Mouse (Mus musculus): Measurements from ENCODE around the gene Pcbd2. TPM values are rescaled to one million over a fixed set of nuclear protein-coding genes. Genes with fewer than 3 reads are reported as not detected.

Pcbd2 gene
- polyA plus RNA-seq, 1 experiment, result 14.1 TPM

DNA sequence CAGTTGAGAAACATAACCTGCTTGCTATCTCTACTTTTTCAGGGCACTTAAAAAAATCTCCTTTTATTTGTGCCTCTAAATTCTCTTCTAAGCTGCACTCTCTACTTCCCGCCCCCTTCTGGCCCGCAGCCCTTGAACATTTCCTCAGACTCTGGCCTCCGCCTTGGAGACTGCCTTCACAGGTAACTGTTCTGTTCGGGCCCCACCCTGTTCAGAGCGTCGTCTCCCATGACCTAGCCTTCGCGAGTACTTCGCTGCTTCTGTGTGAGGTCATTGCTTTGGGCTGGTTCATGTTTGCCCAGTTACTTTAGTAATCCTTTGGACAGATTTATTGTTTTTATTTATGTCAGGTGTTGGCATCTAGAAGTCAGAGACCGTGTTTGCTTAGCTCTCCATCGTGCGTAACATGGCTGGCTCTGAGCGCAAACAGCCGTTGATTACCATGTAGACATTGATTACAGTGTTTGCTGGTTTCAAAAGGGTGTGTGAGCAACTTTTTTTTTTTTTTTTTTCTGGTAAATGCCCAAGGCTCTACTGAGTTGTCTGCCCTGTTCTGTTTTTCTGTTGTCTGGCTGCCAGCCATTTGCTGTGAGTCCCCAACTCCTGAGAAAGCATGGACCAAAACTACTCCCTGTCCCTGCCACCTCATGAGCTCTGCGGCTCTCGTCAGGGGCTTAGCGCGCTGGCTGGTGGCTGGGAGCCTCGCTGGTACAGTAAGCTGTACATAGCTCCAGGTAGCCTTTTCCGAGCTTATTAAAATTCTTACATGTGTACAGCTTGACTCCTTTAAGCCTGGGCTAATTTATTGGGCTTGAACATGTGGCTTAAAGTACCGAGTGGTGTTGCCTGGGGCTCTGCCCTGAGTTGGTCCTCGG lies 6.7 kb downstream of the Pcbd2 start:
- WGBS, result 94% methylated on average over 22 of the region's 22 CpGs
- H3K4me1 ChIP-seq (ENCODE audit: control insufficient read depth, insufficient read depth, insufficient read length), result no peaks in the 10 kb centered on the region
- no peak overlapping the region for H3K4me3 ChIP-seq (ENCODE audit: extremely low read depth, insufficient read depth, insufficient read length)
- no peaks in the 10 kb centered on the region for H3K27me3 ChIP-seq (ENCODE audit: control insufficient read depth, insufficient read depth, low read length)
- H3K27ac ChIP-seq (ENCODE audit: insufficient read depth, low read length), result no peak overlapping the region
- TF ChIP-seq POLR2A (IDR thresholded peaks at IDR 0.05; ENCODE audit: low read depth, low read length) (no peak), CTCF (IDR thresholded peaks at IDR 0.05; ENCODE audit: extremely low read depth, insufficient read depth, insufficient read length, insufficient replicate concordance) (no peak)
- H3K36me3 ChIP-seq (ENCODE audit: control insufficient read depth, insufficient read depth, low read length), result no peaks in the 10 kb centered on the region
- DNase-seq (ENCODE audit: low read depth in 1 of 2, low spot score in 2 of 2), result no peak

DNA sequence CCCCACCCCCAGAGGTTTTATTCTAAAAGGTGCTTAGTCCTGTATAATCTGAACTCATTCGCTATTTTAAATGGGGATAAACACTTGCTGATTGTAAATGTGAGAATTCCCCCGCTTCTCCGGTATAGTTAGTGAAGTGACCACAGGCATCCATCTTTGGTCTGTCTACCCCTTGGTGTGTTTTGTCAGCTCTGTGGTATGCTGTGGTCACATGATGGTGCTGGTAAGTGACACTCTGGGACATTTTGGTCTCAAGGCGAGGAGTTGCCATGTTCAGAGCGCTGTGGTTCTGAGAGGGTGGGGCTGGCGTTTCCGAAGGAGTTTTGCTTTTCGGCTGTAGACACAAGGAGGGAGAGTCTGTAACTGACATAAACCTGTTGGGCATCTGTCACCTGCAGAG lies 10.7 kb downstream of the Pcbd2 start:
- H3K4me3 ChIP-seq (ENCODE audit: extremely low read depth, insufficient read depth, insufficient read length), result no peak overlapping the region
- H3K27me3 ChIP-seq (ENCODE audit: control insufficient read depth, insufficient read depth, low read length), result no peaks in the 10 kb centered on the region
- H3K36me3 ChIP-seq (ENCODE audit: control insufficient read depth, insufficient read depth, low read length), result no peaks in the 10 kb centered on the region; the same call in 1 of the 2 replicates
- 93% methylated on average over 8 of the region's 8 CpGs for WGBS
- H3K4me1 ChIP-seq (ENCODE audit: control insufficient read depth, insufficient read depth, insufficient read length), result no peaks in the 10 kb centered on the region
- no peak overlapping the region for H3K27ac ChIP-seq (ENCODE audit: insufficient read depth, low read length)
- TF ChIP-seq POLR2A (IDR thresholded peaks at IDR 0.05; ENCODE audit: low read depth, low read length) (no peak), CTCF (IDR thresholded peaks at IDR 0.05; ENCODE audit: extremely low read depth, insufficient read depth, insufficient read length, insufficient replicate concordance) (no peak)
- DNase-seq (ENCODE audit: low read depth in 1 of 2, low spot score in 2 of 2), result no peak

GRCm38 (mm10) chr13:55742306-55742705 lies 15.1 kb downstream of the Pcbd2 start:
- TF ChIP-seq CTCF (IDR thresholded peaks at IDR 0.05; ENCODE audit: extremely low read depth, insufficient read depth, insufficient read length, insufficient replicate concordance), result no peak
- H3K27ac ChIP-seq (ENCODE audit: insufficient read depth, low read length), result no peak overlapping the region
- whole genome bisulfite sequencing, result 95% methylated on average over 8 of the region's 8 CpGs
- no peaks in the 10 kb centered on the region for H3K4me1 ChIP-seq (ENCODE audit: control insufficient read depth, insufficient read depth, insufficient read length)
- no peaks in the 10 kb centered on the region for H3K27me3 ChIP-seq (ENCODE audit: control insufficient read depth, insufficient read depth, low read length)
- H3K4me3 ChIP-seq (ENCODE audit: extremely low read depth, insufficient read depth, insufficient read length), result no peak overlapping the region
- DNase-seq (ENCODE audit: low read depth in 1 of 2, low spot score in 2 of 2), result no peak
- no peaks in the 10 kb centered on the region; the same call in 1 of the 2 replicates for H3K36me3 ChIP-seq (ENCODE audit: control insufficient read depth, insufficient read depth, low read length)

DNA sequence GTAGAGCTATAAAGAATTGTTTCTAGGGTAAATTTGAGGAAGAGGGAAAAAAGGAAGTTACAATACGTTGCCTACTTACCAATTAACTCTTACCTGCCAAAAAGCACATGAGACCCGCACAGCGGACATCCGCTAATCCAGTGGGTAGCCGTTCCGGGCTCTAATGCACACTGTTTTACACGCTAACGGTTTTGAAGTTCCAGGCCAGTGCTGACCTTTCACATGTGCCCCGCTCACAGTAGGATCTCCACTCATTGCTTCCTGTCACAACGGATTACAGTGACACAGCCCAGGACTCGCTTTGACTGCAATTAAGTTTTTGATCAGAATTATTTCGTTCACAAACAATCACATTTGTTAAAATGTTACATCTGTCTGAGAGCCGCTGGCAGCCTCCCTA lies 27.2 kb downstream of the Pcbd2 start:
- no peak overlapping the region for H3K27ac ChIP-seq (ENCODE audit: insufficient read depth, low read length)
- no peaks in the 10 kb centered on the region for H3K36me3 ChIP-seq (ENCODE audit: control insufficient read depth, insufficient read depth, low read length)
- no peak for DNase-seq (ENCODE audit: low read depth in 1 of 2, low spot score in 2 of 2)
- H3K4me3 ChIP-seq (ENCODE audit: extremely low read depth, insufficient read depth, insufficient read length), result no peak overlapping the region
- no peaks in the 10 kb centered on the region for H3K27me3 ChIP-seq (ENCODE audit: control insufficient read depth, insufficient read depth, low read length)
- TF ChIP-seq CTCF (IDR thresholded peaks at IDR 0.05; ENCODE audit: extremely low read depth, insufficient read depth, insufficient read length, insufficient replicate concordance), result no peak
- no peak for TF ChIP-seq POLR2A (IDR thresholded peaks at IDR 0.05; ENCODE audit: low read depth, low read length)
- no peaks in the 10 kb centered on the region for H3K4me1 ChIP-seq (ENCODE audit: control insufficient read depth, insufficient read depth, insufficient read length)
- 44% methylated on average over 13 of the region's 13 CpGs for WGBS

GRCm38 (mm10) chr13:55756789-55757188 lies 29.6 kb downstream of the Pcbd2 start:
- H3K27ac ChIP-seq (ENCODE audit: insufficient read depth, low read length), result no peak overlapping the region
- 70% methylated on average over 8 of the region's 8 CpGs for WGBS
- no peak for DNase-seq (ENCODE audit: low read depth in 1 of 2, low spot score in 2 of 2)
- no peak for TF ChIP-seq POLR2A (IDR thresholded peaks at IDR 0.05; ENCODE audit: low read depth, low read length)
- TF ChIP-seq CTCF (IDR thresholded peaks at IDR 0.05; ENCODE audit: extremely low read depth, insufficient read depth, insufficient read length, insufficient replicate concordance), result no peak
- H3K4me3 ChIP-seq (ENCODE audit: extremely low read depth, insufficient read depth, insufficient read length), result no peak overlapping the region
- H3K4me1 ChIP-seq (ENCODE audit: control insufficient read depth, insufficient read depth, insufficient read length), result no peaks in the 10 kb centered on the region
- H3K27me3 ChIP-seq (ENCODE audit: control insufficient read depth, insufficient read depth, low read length), result no peaks in the 10 kb centered on the region
- H3K36me3 ChIP-seq (ENCODE audit: control insufficient read depth, insufficient read depth, low read length), result no peaks in the 10 kb centered on the region

DNA sequence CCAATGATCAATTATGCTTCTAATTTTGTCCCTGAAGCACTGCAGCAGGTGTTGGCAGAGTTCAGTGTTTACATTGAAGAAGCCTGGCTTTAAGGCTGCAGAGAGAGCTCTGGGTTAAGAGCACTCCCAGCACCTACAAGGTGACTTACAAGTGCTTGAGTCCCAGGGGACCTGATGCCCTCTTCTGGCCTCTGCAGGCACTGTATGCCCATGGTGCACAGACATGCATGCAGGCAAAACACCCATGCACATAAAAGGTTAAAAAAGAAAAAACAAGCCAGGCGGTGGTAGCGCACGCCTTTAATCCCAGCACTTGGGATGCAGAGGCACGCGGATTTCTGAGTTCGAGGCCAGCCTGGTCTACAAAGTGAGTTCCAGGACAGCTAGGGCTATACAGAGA lies 30.5 kb downstream of the Pcbd2 start:
- no peak for DNase-seq (ENCODE audit: low read depth in 1 of 2, low spot score in 2 of 2)
- no peaks in the 10 kb centered on the region for H3K36me3 ChIP-seq (ENCODE audit: control insufficient read depth, insufficient read depth, low read length)
- H3K27ac ChIP-seq (ENCODE audit: insufficient read depth, low read length), result no peak overlapping the region
- TF ChIP-seq CTCF (IDR thresholded peaks at IDR 0.05; ENCODE audit: extremely low read depth, insufficient read depth, insufficient read length, insufficient replicate concordance), result no peak
- TF ChIP-seq POLR2A (IDR thresholded peaks at IDR 0.05; ENCODE audit: low read depth, low read length), result no peak
- H3K4me1 ChIP-seq (ENCODE audit: control insufficient read depth, insufficient read depth, insufficient read length), result no peaks in the 10 kb centered on the region
- H3K4me3 ChIP-seq (ENCODE audit: extremely low read depth, insufficient read depth, insufficient read length), result no peak overlapping the region
- 99% methylated on average over 6 of the region's 6 CpGs for WGBS
- no peaks in the 10 kb centered on the region for H3K27me3 ChIP-seq (ENCODE audit: control insufficient read depth, insufficient read depth, low read length)

GRCm38 (mm10) chr13:55760576-55760975 lies 33.4 kb downstream of the Pcbd2 start:
- H3K27ac ChIP-seq (ENCODE audit: insufficient read depth, low read length), result no peak overlapping the region
- H3K27me3 ChIP-seq (ENCODE audit: control insufficient read depth, insufficient read depth, low read length), result no peaks in the 10 kb centered on the region
- no peak overlapping the region for H3K4me3 ChIP-seq (ENCODE audit: extremely low read depth, insufficient read depth, insufficient read length)
- no peaks in the 10 kb centered on the region for H3K36me3 ChIP-seq (ENCODE audit: control insufficient read depth, insufficient read depth, low read length)
- DNase-seq (ENCODE audit: low read depth in 1 of 2, low spot score in 2 of 2), result no peak
- no peaks in the 10 kb centered on the region for H3K4me1 ChIP-seq (ENCODE audit: control insufficient read depth, insufficient read depth, insufficient read length)
- WGBS, result 84% methylated on average over 10 of the region's 10 CpGs
- TF ChIP-seq CTCF (IDR thresholded peaks at IDR 0.05; ENCODE audit: extremely low read depth, insufficient read depth, insufficient read length, insufficient replicate concordance) (no peak), POLR2A (IDR thresholded peaks at IDR 0.05; ENCODE audit: low read depth, low read length) (no peak)

Data from spleen, adult 2 months (tissue).